Mouse (Mus musculus) MEL (cell line): ENCODE measurements around the gene 4930415O20Rik.

Experiments
- BHLHE40 ChIP-seq: IDR thresholded peaks from 2 replicates; pipeline ENCODE4 v1.6.1; 2012; ENCODE audit warnings: low read depth, mild to moderate bottlenecking, inconsistent platforms, low read length, improper control_type of control experiment, borderline replicate concordance
- CHD1 ChIP-seq: IDR thresholded peaks from 2 replicates; pipeline ENCODE4 v1.6.1; 2012; ENCODE audit warnings: low read depth, mild to moderate bottlenecking, inconsistent platforms, low read length, improper control_type of control experiment
- CTCF ChIP-seq, 3 experiments: IDR thresholded peaks in 2 of 3; conservative IDR thresholded peaks in 1 of 3; 2 replicates each; pipeline ENCODE4 v1.5.1; 2011 to 2012; ENCODE audit warnings: low read length in 3 of 3, low read depth in 2 of 3, mild to moderate bottlenecking in 2 of 3, improper control_type of control experiment in 1 of 3, inconsistent platforms in 1 of 3, mixed read lengths in 1 of 3, moderate library complexity in 1 of 3; ENCODE audit not compliant: control insufficient read depth in 1 of 3, insufficient read depth in 1 of 3, poor library complexity in 1 of 3, severe bottlenecking in 1 of 3
- GABPA ChIP-seq: IDR thresholded peaks from 2 replicates; pipeline ENCODE4 v1.6.1; 2012; ENCODE audit warnings: low read depth, mild to moderate bottlenecking, inconsistent platforms, low read length, improper control_type of control experiment, moderate library complexity
- MAX ChIP-seq: IDR thresholded peaks from 2 replicates; pipeline ENCODE4 v1.6.1; 2011; ENCODE audit warnings: low read length, improper control_type of control experiment
- NRF1 ChIP-seq: IDR thresholded peaks from 2 replicates; pipeline ENCODE4 v1.6.1; 2014; ENCODE audit warnings: low read depth, mild to moderate bottlenecking, inconsistent platforms, low read length, improper control_type of control experiment, moderate library complexity; ENCODE audit not compliant: poor library complexity, insufficient read depth, severe bottlenecking
- POLR2A ChIP-seq, 2 experiments: IDR thresholded peaks; 2 replicates each; pipeline ENCODE4 v1.6.1; 2011 to 2012; ENCODE audit warnings: low read length in 2 of 2, mild to moderate bottlenecking in 2 of 2, control low read depth in 1 of 2, improper control_type of control experiment in 1 of 2, low read depth in 1 of 2, moderate library complexity in 1 of 2; ENCODE audit not compliant: control insufficient read depth in 1 of 2, insufficient read depth in 1 of 2, poor library complexity in 1 of 2
- POLR2AphosphoS2 ChIP-seq: IDR thresholded peaks from 2 replicates; pipeline ENCODE4 v1.6.1; 2011; ENCODE audit warnings: low read length, improper control_type of control experiment
- TAL1 ChIP-seq: IDR thresholded peaks from 2 replicates; pipeline ENCODE4 v1.6.1; 2012; ENCODE audit warnings: mild to moderate bottlenecking, inconsistent platforms, low read length, moderate library complexity, mixed read lengths
- USF1 ChIP-seq: IDR thresholded peaks from 2 replicates; pipeline ENCODE4 v1.6.1; 2014; ENCODE audit warnings: low read depth, mild to moderate bottlenecking, inconsistent platforms, low read length, improper control_type of control experiment, moderate library complexity
- ZC3H11A ChIP-seq: IDR thresholded peaks from 2 replicates; pipeline ENCODE4 v1.6.1; 2012; ENCODE audit warnings: low read depth, mild to moderate bottlenecking, inconsistent platforms, low read length, improper control_type of control experiment

- TF ChIP-seq USF1 (no peak), CTCF (IDR thresholded peaks at IDR 0.05 in 2 of 3, conservative IDR thresholded peaks at IDR 0.05 in 1 of 3; ENCODE audit: control insufficient read depth in 1 of 3, insufficient read depth in 1 of 3, low read depth in 2 of 3, low read length in 3 of 3, poor library complexity in 1 of 3, severe bottlenecking in 1 of 3) (no peak), NRF1 (no peak), TAL1 (no peak), GABPA (no peak), CHD1 (no peak), POLR2A (IDR thresholded peaks at IDR 0.05; ENCODE audit: control insufficient read depth in 1 of 2, insufficient read depth in 1 of 2, low read depth in 1 of 2, low read length in 2 of 2, poor library complexity in 1 of 2) (no peak), ZC3H11A (no peak), BHLHE40 (no peak), POLR2AphosphoS2 (no peak), MAX (no peak)
Observed at GRCm38 (mm10) chr15:98594193-98594592, 23.4 kb downstream of the 4930415O20Rik start.
